11 mouse cellular contexts compared by ENCODE assay signal in the genomic region with DNA sequence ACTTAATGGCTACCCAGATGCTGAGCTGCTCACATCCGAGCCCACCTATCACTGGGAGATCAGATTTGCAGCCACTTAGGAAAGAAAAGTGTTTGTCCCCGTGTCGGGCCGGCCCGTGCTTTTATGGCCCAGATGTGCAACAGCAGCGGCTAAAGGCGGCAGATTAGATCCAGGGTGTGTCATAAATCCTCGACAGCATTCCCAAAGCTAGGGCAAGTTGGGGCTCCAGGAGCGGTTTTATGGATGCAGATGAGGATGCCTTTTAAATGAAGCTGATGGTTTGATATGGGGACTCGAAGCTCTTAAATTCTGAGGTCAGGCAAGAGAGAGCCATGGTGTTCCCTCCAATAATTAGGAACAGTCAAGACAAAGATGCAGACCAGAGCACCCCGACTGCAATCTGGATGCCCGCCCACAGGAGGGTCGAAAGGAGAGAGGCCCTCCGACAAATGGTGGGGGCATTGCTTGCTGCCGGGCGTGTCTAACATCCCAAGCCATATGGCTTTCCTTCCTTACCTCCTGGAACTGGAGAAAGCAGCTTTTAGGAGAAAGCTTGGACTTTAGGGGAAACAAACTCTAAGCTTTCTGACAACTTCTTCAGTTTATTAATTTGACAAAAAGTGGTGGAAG. TPM values are rescaled to one million over a fixed set of nuclear protein-coding genes. Genes with fewer than 3 reads are reported as not detected.
DNase-seq lines count a peak whose midpoint lies in the region; ATAC-seq and TF ChIP-seq lines count a peak whose summit lies in the region.
"Had no signal": no experiment of that assay in that cellular context is flagged by ENCODE, and none has a peak within 500 bp of the region (broad histone marks: within the 10 kb centered on the region; RNA-seq: fewer than 3 reads in every experiment).

No protein-coding gene starts in this region.

- no peaks in the 10 kb centered on the region for H3K9me3 ChIP-seq in kidney, embryonic 14.5 days (ENCODE audit: control insufficient read depth, low read length)
- no peaks in the 10 kb centered on the region for H3K9me3 ChIP-seq in hindbrain, embryonic 12.5 days (replicated peaks)
- no peaks in the 10 kb centered on the region for H3K9me3 ChIP-seq in liver, embryonic 14.5 days (ENCODE audit: control insufficient read depth, low read length)
- no peaks in the 10 kb centered on the region for H3K9me3 ChIP-seq in stomach, embryonic 15.5 days
- H3K9me3 ChIP-seq: lung, embryonic 15.5 days had no signal

- no peak overlapping the region for H3K4me2 ChIP-seq in kidney, embryonic 14.5 days (replicated peaks; ENCODE audit: low read depth, low read length)
- peak overlapping the region; percentile 86 for H3K4me2 ChIP-seq in hindbrain, embryonic 12.5 days (replicated peaks)
- H3K4me2 ChIP-seq in liver, embryonic 14.5 days (ENCODE audit: low read depth), result peak overlapping the region; percentile 33
- H3K4me2 ChIP-seq in stomach, embryonic 15.5 days, result peak overlapping the region; percentile 95
- H3K4me2 ChIP-seq: lung, embryonic 15.5 days had no signal

- TF ChIP-seq CTCF in liver, embryonic 14.5 days (IDR thresholded peaks at IDR 0.05; ENCODE audit: low read depth), result no peak

- 3% methylated on average over 16 of the region's 16 CpGs for WGBS in kidney, embryonic 14.5 days
- WGBS in hindbrain, embryonic 12.5 days, result 39% methylated on average over 16 of the region's 16 CpGs
- 26% methylated on average over 16 of the region's 16 CpGs for WGBS in liver, embryonic 14.5 days (ENCODE audit: insufficient replicate concordance)
- 18% methylated on average over 16 of the region's 16 CpGs for WGBS in stomach, embryonic 15.5 days

- H3K27ac ChIP-seq in kidney, embryonic 14.5 days (ENCODE audit: low read depth, low read length), result no peak overlapping the region
- no peak overlapping the region for H3K27ac ChIP-seq in hindbrain, embryonic 12.5 days
- H3K27ac ChIP-seq in liver, embryonic 14.5 days, result no peak overlapping the region
- no peak overlapping the region for H3K27ac ChIP-seq in stomach, embryonic 15.5 days
- H3K27ac ChIP-seq: lung, embryonic 15.5 days had no signal

- no peak for DNase-seq in kidney, adult 11 months
- DNase-seq in liver, embryonic 14.5 days (ENCODE audit: low read depth in 3 of 3, low spot score in 3 of 3), result no peak
- no peak for DNase-seq in cerebellum, adult 18-20 months
- no peak for DNase-seq in retina, embryonic 14.5 days (ENCODE audit: low spot score)
- DNase-seq in spleen, postnatal 14 days (ENCODE audit: low spot score in 2 of 2), result no peak
- DNase-seq: adrenal gland, adult 8-10 months had no signal

- peaks cover 53% of the 10 kb centered on the region for H3K27me3 ChIP-seq in kidney, embryonic 14.5 days (ENCODE audit: control insufficient read depth, insufficient read depth, low read length)
- peaks cover 24% of the 10 kb centered on the region for H3K27me3 ChIP-seq in hindbrain, embryonic 12.5 days
- H3K27me3 ChIP-seq in liver, embryonic 14.5 days (ENCODE audit: control insufficient read depth, insufficient read depth, low read length), result peaks cover 29% of the 10 kb centered on the region
- H3K27me3 ChIP-seq in stomach, embryonic 15.5 days (replicated peaks), result peaks cover 24% of the 10 kb centered on the region

- no peak overlapping the region for H3K9ac ChIP-seq in kidney, embryonic 14.5 days (ENCODE audit: low read depth, low read length)
- H3K9ac ChIP-seq in hindbrain, embryonic 12.5 days, result peak overlapping the region; percentile 76
- no peak overlapping the region for H3K9ac ChIP-seq in liver, embryonic 14.5 days (replicated peaks)
- H3K9ac ChIP-seq in stomach, embryonic 15.5 days, result no peak overlapping the region; the same call in 1 of the 2 replicates
- H3K9ac ChIP-seq: lung, embryonic 15.5 days had no signal

- H3K4me3 ChIP-seq in kidney, embryonic 14.5 days (ENCODE audit: low read length), result 0 out of 2 replicates have a peak overlapping the region, but pooled peaks have one; percentile 54
- peak overlapping the region; percentile 77 for H3K4me3 ChIP-seq in hindbrain, embryonic 12.5 days
- H3K4me3 ChIP-seq in liver, embryonic 14.5 days (ENCODE audit: insufficient read depth in 1 of 2, low read depth in 2 of 2, low read length in 2 of 2), result peak overlapping the region in 1 of 2 experiments; percentile 41; a peak in 2 of 4 replicates
- peak overlapping the region; percentile 54 for H3K4me3 ChIP-seq in stomach, embryonic 15.5 days (replicated peaks)
- H3K4me3 ChIP-seq: lung, embryonic 15.5 days had no signal

- H3K4me1 ChIP-seq in kidney, embryonic 14.5 days (ENCODE audit: control insufficient read depth, insufficient read depth, low read length), result peaks cover 6% of the 10 kb centered on the region; the same call in 1 of the 2 replicates
- H3K4me1 ChIP-seq in hindbrain, embryonic 12.5 days, result peaks cover 39% of the 10 kb centered on the region
- peaks cover 0 to 3% of the 10 kb centered on the region in 2 experiments; a peak in 1 of 4 replicates for H3K4me1 ChIP-seq in liver, embryonic 14.5 days (replicated peaks; ENCODE audit: control insufficient read depth in 2 of 2, insufficient read depth in 2 of 2, low read length in 1 of 2)
- H3K4me1 ChIP-seq in stomach, embryonic 15.5 days, result 0 out of 2 replicates have a peak, but pooled peaks cover 5% of the 10 kb centered on the region

- ATAC-seq in kidney, embryonic 14.5 days (ENCODE audit: low FRiP score, low TSS enrichment), result no peak
- ATAC-seq in hindbrain, embryonic 12.5 days (ENCODE audit: low FRiP score), result no peak
- ATAC-seq in liver, embryonic 14.5 days (ENCODE audit: insufficient read depth), result no peak
- no peak for ATAC-seq in stomach, embryonic 15.5 days (ENCODE audit: insufficient read depth, low FRiP score, low read depth)
- ATAC-seq: CD4-positive, CD25-positive, alpha-beta regulatory T cell, adult 4 months had no signal

- no peaks in the 10 kb centered on the region for H3K36me3 ChIP-seq in kidney, embryonic 14.5 days (ENCODE audit: control insufficient read depth, insufficient read depth, low read length)
- no peaks in the 10 kb centered on the region for H3K36me3 ChIP-seq in hindbrain, embryonic 12.5 days
- no peaks in the 10 kb centered on the region for H3K36me3 ChIP-seq in liver, embryonic 14.5 days (replicated peaks; ENCODE audit: control insufficient read depth, insufficient read depth, low read depth)
- no peaks in the 10 kb centered on the region for H3K36me3 ChIP-seq in stomach, embryonic 15.5 days
- H3K36me3 ChIP-seq: lung, embryonic 15.5 days had no signal

- no peak for TF ChIP-seq EP300 in liver, embryonic 14.5 days (IDR thresholded peaks at IDR 0.05; ENCODE audit: low read depth)

RNA-seq across cellular contexts. Expression of gene Smoc1, which starts 1.8 kb away (rescaled TPM):
- polyA plus RNA-seq in kidney, embryonic 14.5 days (2014; fragmentation: Nextera tagmentation; extraction: Ambion mirVana), result 1.0 and 1.1 TPM in 2 replicates
- 19.4 and 22.6 TPM in 2 replicates for polyA plus RNA-seq in hindbrain, embryonic 12.5 days (2016; fragmentation: Nextera tagmentation; extraction: Ambion mirVana)
- 6.6 and 6.9 TPM in 2 replicates for polyA plus RNA-seq in liver, embryonic 14.5 days (2012; rRNA removed)
- polyA plus RNA-seq in liver, embryonic 14.5 days (2014; fragmentation: Nextera tagmentation; extraction: Ambion mirVana), result 4.6 and 5.4 TPM in 2 replicates
- 8.4 and 12.3 TPM in 2 replicates for polyA plus RNA-seq in stomach, embryonic 15.5 days (2015; fragmentation: Nextera tagmentation; extraction: Ambion mirVana)

RNA-seq across cellular contexts. Expression of gene Slc10a1, which starts 59.9 kb away (rescaled TPM):
- 0.37 and 0.46 TPM in 2 replicates for polyA plus RNA-seq in kidney, embryonic 14.5 days (2014; fragmentation: Nextera tagmentation; extraction: Ambion mirVana)
- 0.45 and 0.65 TPM in 2 replicates for polyA plus RNA-seq in hindbrain, embryonic 12.5 days (2016; fragmentation: Nextera tagmentation; extraction: Ambion mirVana)
- 1.7 and 2.0 TPM in 2 replicates for polyA plus RNA-seq in liver, embryonic 14.5 days (2012; rRNA removed)
- 3.8 and 4.0 TPM in 2 replicates for polyA plus RNA-seq in liver, embryonic 14.5 days (2014; fragmentation: Nextera tagmentation; extraction: Ambion mirVana)
- polyA plus RNA-seq in stomach, embryonic 15.5 days (2015; fragmentation: Nextera tagmentation; extraction: Ambion mirVana), result 0.83 and 1.3 TPM in 2 replicates
